ENCODE assay signal across 17 mouse cellular contexts in the genomic region with DNA sequence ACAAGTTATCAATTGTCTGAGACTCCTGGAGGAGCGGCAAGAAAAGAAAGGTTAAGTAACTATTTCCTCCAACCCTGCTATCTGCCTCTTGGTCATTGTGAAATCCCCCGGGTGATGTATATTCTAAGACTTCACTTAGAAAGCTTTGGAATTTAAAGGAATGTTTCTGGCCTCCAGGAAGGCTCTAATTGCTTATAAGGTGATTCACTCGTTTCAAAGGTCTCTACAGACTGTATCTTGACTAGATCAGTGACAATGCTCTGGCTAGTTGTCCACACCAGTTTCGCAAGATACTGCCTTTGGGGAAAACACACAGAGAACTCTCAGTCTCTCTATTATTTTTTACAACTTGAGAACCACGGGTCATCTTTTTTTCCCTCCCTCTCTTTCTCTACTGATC. TPM values are rescaled to one million over a fixed set of nuclear protein-coding genes. Genes with fewer than 3 reads are reported as not detected.
DNase-seq lines count a peak whose midpoint lies in the region; ATAC-seq and TF ChIP-seq lines count a peak whose summit lies in the region.
"Had no signal": no experiment of that assay in that cellular context is flagged by ENCODE, and none has a peak within 500 bp of the region (broad histone marks: within the 10 kb centered on the region; RNA-seq: fewer than 3 reads in every experiment).

No protein-coding gene starts in this region.

- peak overlapping the region; percentile 5; the same call in 1 of the 2 replicates for H3K4me2 ChIP-seq in liver, embryonic 16.5 days (ENCODE audit: low read depth, low read length)
- H3K4me2 ChIP-seq in liver, embryonic 11.5 days, result no peak overlapping the region
- no peak overlapping the region for H3K4me2 ChIP-seq in neural tube, embryonic 15.5 days
- H3K4me2 ChIP-seq in midbrain, embryonic 16.5 days (ENCODE audit: low read length), result no peak overlapping the region
- H3K4me2 ChIP-seq in midbrain, postnatal 0 days (ENCODE audit: low read depth, low read length, poor library complexity, severe bottlenecking), result no peak overlapping the region
- H3K4me2 ChIP-seq: embryonic facial prominence, embryonic 12.5 days; neural tube, embryonic 13.5 days had no signal

- WGBS in liver, embryonic 16.5 days (ENCODE audit: insufficient replicate concordance), result 17% methylated on average over 5 of the region's 5 CpGs
- WGBS in liver, embryonic 11.5 days, result 45% methylated on average over 5 of the region's 5 CpGs
- WGBS in neural tube, embryonic 15.5 days, result 55% methylated on average over 5 of the region's 5 CpGs
- WGBS in midbrain, embryonic 16.5 days, result 62% methylated on average over 5 of the region's 5 CpGs
- 74% methylated on average over 5 of the region's 5 CpGs for WGBS in midbrain, postnatal 0 days

- no peak for ATAC-seq in liver, embryonic 16.5 days (ENCODE audit: low read depth)
- no peak for ATAC-seq in liver, embryonic 11.5 days (replicated peaks; ENCODE audit: low FRiP score)
- peak; percentile 59 for ATAC-seq in granulocyte monocyte progenitor cell, adult 5-6 weeks (replicated peaks; ENCODE audit: poor library complexity, severe bottlenecking)
- ATAC-seq in megakaryocyte progenitor cell, adult 5-6 weeks (replicated peaks; ENCODE audit: poor library complexity), result peak; percentile 47
- no peak for ATAC-seq in neural tube, embryonic 15.5 days (ENCODE audit: low FRiP score)
- ATAC-seq in midbrain, embryonic 16.5 days, result no peak
- ATAC-seq in midbrain, postnatal 0 days (ENCODE audit: low FRiP score), result no peak

- no peak for TF ChIP-seq CTCF in midbrain, postnatal 0 days (IDR thresholded peaks at IDR 0.05)

- no peak for DNase-seq in liver, embryonic 11.5 days (ENCODE audit: low spot score)
- peak; percentile 34 for DNase-seq in ZHBTc4 (ENCODE audit: low read depth, low spot score)
- no peak for DNase-seq in midbrain, postnatal 0 days (ENCODE audit: low spot score)
- DNase-seq: cerebellum, postnatal 25 days; gastrocnemius, postnatal 14 days; left cerebral cortex, postnatal 4 days; right cerebral cortex, postnatal 4 days had no signal

- H3K9me3 ChIP-seq in liver, embryonic 16.5 days (replicated peaks; ENCODE audit: control insufficient read depth, low read length), result no peaks in the 10 kb centered on the region
- H3K9me3 ChIP-seq in liver, embryonic 11.5 days (ENCODE audit: control insufficient read depth, low read length), result no peaks in the 10 kb centered on the region
- H3K9me3 ChIP-seq in neural tube, embryonic 15.5 days (replicated peaks), result no peaks in the 10 kb centered on the region
- no peaks in the 10 kb centered on the region for H3K9me3 ChIP-seq in midbrain, embryonic 16.5 days (replicated peaks; ENCODE audit: control insufficient read depth, low read length, poor library complexity, severe bottlenecking)
- no peaks in the 10 kb centered on the region for H3K9me3 ChIP-seq in midbrain, postnatal 0 days (ENCODE audit: low read length)
- H3K9me3 ChIP-seq: embryonic facial prominence, embryonic 12.5 days; G1E; heart, embryonic 10.5 days; neural tube, embryonic 13.5 days had no signal

- H3K4me1 ChIP-seq in liver, embryonic 16.5 days (ENCODE audit: control insufficient read depth, low read depth, low read length), result no peaks in the 10 kb centered on the region
- H3K4me1 ChIP-seq in liver, embryonic 11.5 days (replicated peaks; ENCODE audit: control insufficient read depth, insufficient read depth, low read length), result no peaks in the 10 kb centered on the region
- no peaks in the 10 kb centered on the region for H3K4me1 ChIP-seq in neural tube, embryonic 15.5 days
- H3K4me1 ChIP-seq in midbrain, embryonic 16.5 days (ENCODE audit: control insufficient read depth, insufficient read depth, low read length), result no peaks in the 10 kb centered on the region
- no peaks in the 10 kb centered on the region for H3K4me1 ChIP-seq in midbrain, postnatal 0 days (ENCODE audit: insufficient read depth, low read length)
- H3K4me1 ChIP-seq: embryonic facial prominence, embryonic 12.5 days; heart, embryonic 10.5 days; neural tube, embryonic 13.5 days had no signal

- H3K27ac ChIP-seq in liver, embryonic 16.5 days (ENCODE audit: low read length), result peak overlapping the region; percentile 42; the same call in 1 of the 2 replicates
- H3K27ac ChIP-seq in liver, embryonic 11.5 days (ENCODE audit: low read depth, low read length), result no peak overlapping the region
- H3K27ac ChIP-seq in neural tube, embryonic 15.5 days (replicated peaks), result no peak overlapping the region
- no peak overlapping the region for H3K27ac ChIP-seq in midbrain, embryonic 16.5 days (ENCODE audit: low read length)
- no peak overlapping the region for H3K27ac ChIP-seq in midbrain, postnatal 0 days (ENCODE audit: low read depth, low read length)
- H3K27ac ChIP-seq: embryonic facial prominence, embryonic 12.5 days; heart, embryonic 10.5 days; liver, embryonic 14.5 days; neural tube, embryonic 13.5 days had no signal

- no peaks in the 10 kb centered on the region for H3K36me3 ChIP-seq in liver, embryonic 16.5 days (ENCODE audit: control insufficient read depth, insufficient read depth)
- no peaks in the 10 kb centered on the region for H3K36me3 ChIP-seq in liver, embryonic 11.5 days (ENCODE audit: control insufficient read depth, insufficient read depth, low read length)
- no peaks in the 10 kb centered on the region for H3K36me3 ChIP-seq in neural tube, embryonic 15.5 days
- H3K36me3 ChIP-seq in midbrain, embryonic 16.5 days (ENCODE audit: control insufficient read depth, insufficient read depth, low read length), result no peaks in the 10 kb centered on the region
- no peaks in the 10 kb centered on the region for H3K36me3 ChIP-seq in midbrain, postnatal 0 days (ENCODE audit: insufficient read depth, low read length)
- H3K36me3 ChIP-seq: embryonic facial prominence, embryonic 12.5 days; G1E; heart, embryonic 10.5 days; neural tube, embryonic 13.5 days had no signal

- H3K27me3 ChIP-seq in liver, embryonic 16.5 days (ENCODE audit: control insufficient read depth, insufficient read depth, low read depth, low read length), result no peaks in the 10 kb centered on the region
- no peaks in the 10 kb centered on the region for H3K27me3 ChIP-seq in liver, embryonic 11.5 days (replicated peaks; ENCODE audit: control insufficient read depth, insufficient read depth, low read length)
- H3K27me3 ChIP-seq in neural tube, embryonic 15.5 days (replicated peaks), result no peaks in the 10 kb centered on the region
- H3K27me3 ChIP-seq in midbrain, embryonic 16.5 days (ENCODE audit: control insufficient read depth, insufficient read depth, low read depth, low read length), result no peaks in the 10 kb centered on the region
- H3K27me3 ChIP-seq in midbrain, postnatal 0 days (ENCODE audit: insufficient read depth, low read length), result no peaks in the 10 kb centered on the region
- H3K27me3 ChIP-seq: embryonic facial prominence, embryonic 12.5 days; neural tube, embryonic 13.5 days had no signal

- H3K9ac ChIP-seq in liver, embryonic 16.5 days (ENCODE audit: low read depth, low read length), result no peak overlapping the region
- H3K9ac ChIP-seq in liver, embryonic 11.5 days (ENCODE audit: low read depth, low read length), result no peak overlapping the region
- H3K9ac ChIP-seq in neural tube, embryonic 15.5 days (replicated peaks), result no peak overlapping the region
- H3K9ac ChIP-seq in midbrain, embryonic 16.5 days (ENCODE audit: low read depth, low read length), result no peak overlapping the region
- H3K9ac ChIP-seq in midbrain, postnatal 0 days (replicated peaks; ENCODE audit: low read length, poor library complexity, severe bottlenecking), result no peak overlapping the region
- H3K9ac ChIP-seq: embryonic facial prominence, embryonic 12.5 days; liver, embryonic 14.5 days; neural tube, embryonic 13.5 days had no signal

- H3K4me3 ChIP-seq in liver, embryonic 16.5 days (ENCODE audit: low read depth, low read length), result no peak overlapping the region
- no peak overlapping the region for H3K4me3 ChIP-seq in liver, embryonic 11.5 days (ENCODE audit: low read depth, low read length)
- no peak overlapping the region for H3K4me3 ChIP-seq in neural tube, embryonic 15.5 days (replicated peaks)
- no peak overlapping the region for H3K4me3 ChIP-seq in midbrain, embryonic 16.5 days (ENCODE audit: low read depth, low read length)
- no peak overlapping the region for H3K4me3 ChIP-seq in midbrain, postnatal 0 days (ENCODE audit: low read depth, low read length)
- H3K4me3 ChIP-seq: embryonic facial prominence, embryonic 12.5 days; heart, embryonic 10.5 days; neural tube, embryonic 13.5 days had no signal

RNA-seq across cellular contexts. Expression of a gene that starts 12.7 kb away (rescaled TPM):
- 2.8 and 3.2 TPM in 2 replicates for polyA plus RNA-seq in liver, embryonic 16.5 days (2015; fragmentation: Nextera tagmentation; extraction: Ambion mirVana)
- 5.6 and 7.5 TPM in 2 replicates for polyA plus RNA-seq in liver, embryonic 11.5 days (2014; fragmentation: Nextera tagmentation; extraction: Ambion mirVana)
- 12.4 and 16.8 TPM in 2 replicates for total RNA-seq in granulocyte monocyte progenitor cell, adult 5-6 weeks (2014; fragmentation: Nextera tagmentation)
- 13.5 and 18.4 TPM in 2 replicates for total RNA-seq in granulocyte monocyte progenitor cell, adult 5-6 weeks (2017)
- 8.7 and 16.2 TPM in 2 replicates for total RNA-seq in megakaryocyte progenitor cell, adult 5-6 weeks (2015)
- total RNA-seq in megakaryocyte progenitor cell, adult 5-6 weeks (2017), result 13.7 and 14.7 TPM in 2 replicates
- 3.3 and 3.7 TPM in 2 replicates for polyA plus RNA-seq in neural tube, embryonic 15.5 days (2015; fragmentation: Nextera tagmentation; extraction: Ambion mirVana)
- polyA plus RNA-seq in midbrain, embryonic 16.5 days (2015; fragmentation: Nextera tagmentation; extraction: Ambion mirVana), result 3.7 and 5.1 TPM in 2 replicates
- total RNA-seq in midbrain, postnatal 0 days (2014; rRNA removed), result 12.4 and 16.9 TPM in 2 replicates
- 1.8 and 3.9 TPM in 2 replicates for polyA plus RNA-seq in midbrain, postnatal 0 days (2015; fragmentation: Nextera tagmentation; extraction: Ambion mirVana)

RNA-seq across cellular contexts. Expression of a gene that starts 28.1 kb away (rescaled TPM):
- 16.6 and 19.4 TPM in 2 replicates for polyA plus RNA-seq in liver, embryonic 16.5 days (2015; fragmentation: Nextera tagmentation; extraction: Ambion mirVana)
- 32.7 and 36.5 TPM in 2 replicates for polyA plus RNA-seq in liver, embryonic 11.5 days (2014; fragmentation: Nextera tagmentation; extraction: Ambion mirVana)
- total RNA-seq in granulocyte monocyte progenitor cell, adult 5-6 weeks (2014; fragmentation: Nextera tagmentation), result 85.2 and 89.6 TPM in 2 replicates
- total RNA-seq in granulocyte monocyte progenitor cell, adult 5-6 weeks (2017), result 68.4 and 88.4 TPM in 2 replicates
- 87.8 and 95.1 TPM in 2 replicates for total RNA-seq in megakaryocyte progenitor cell, adult 5-6 weeks (2015)
- total RNA-seq in megakaryocyte progenitor cell, adult 5-6 weeks (2017), result 61.5 and 67.1 TPM in 2 replicates
- 44.7 and 45.8 TPM in 2 replicates for polyA plus RNA-seq in neural tube, embryonic 15.5 days (2015; fragmentation: Nextera tagmentation; extraction: Ambion mirVana)
- 53.0 and 55.4 TPM in 2 replicates for polyA plus RNA-seq in midbrain, embryonic 16.5 days (2015; fragmentation: Nextera tagmentation; extraction: Ambion mirVana)
- total RNA-seq in midbrain, postnatal 0 days (2014; rRNA removed), result 74.4 and 94.0 TPM in 2 replicates
- 32.8 and 40.2 TPM in 2 replicates for polyA plus RNA-seq in midbrain, postnatal 0 days (2015; fragmentation: Nextera tagmentation; extraction: Ambion mirVana)

RNA-seq across cellular contexts. Expression of a gene that starts 44.9 kb away (rescaled TPM):
- polyA plus RNA-seq in liver, embryonic 16.5 days (2015; fragmentation: Nextera tagmentation; extraction: Ambion mirVana), result 4.9 and 5.3 TPM in 2 replicates
- polyA plus RNA-seq in liver, embryonic 11.5 days (2014; fragmentation: Nextera tagmentation; extraction: Ambion mirVana), result 10.6 and 11.7 TPM in 2 replicates
- 4.7 and 5.6 TPM in 2 replicates for total RNA-seq in granulocyte monocyte progenitor cell, adult 5-6 weeks (2014; fragmentation: Nextera tagmentation)
- total RNA-seq in granulocyte monocyte progenitor cell, adult 5-6 weeks (2017), result 6.9 and 9.7 TPM in 2 replicates
- total RNA-seq in megakaryocyte progenitor cell, adult 5-6 weeks (2015), result 2.2 and 3.8 TPM in 2 replicates
- total RNA-seq in megakaryocyte progenitor cell, adult 5-6 weeks (2017), result 3.8 and 6.4 TPM in 2 replicates
- 54.0 and 62.0 TPM in 2 replicates for polyA plus RNA-seq in neural tube, embryonic 15.5 days (2015; fragmentation: Nextera tagmentation; extraction: Ambion mirVana)
- 69.6 and 76.1 TPM in 2 replicates for polyA plus RNA-seq in midbrain, embryonic 16.5 days (2015; fragmentation: Nextera tagmentation; extraction: Ambion mirVana)
- total RNA-seq in midbrain, postnatal 0 days (2014; rRNA removed), result 68.2 and 72.9 TPM in 2 replicates
- polyA plus RNA-seq in midbrain, postnatal 0 days (2015; fragmentation: Nextera tagmentation; extraction: Ambion mirVana), result 54.3 and 58.7 TPM in 2 replicates

RNA-seq across cellular contexts. Expression of a gene that starts 57.2 kb away (rescaled TPM):
- polyA plus RNA-seq in liver, embryonic 16.5 days (2015; fragmentation: Nextera tagmentation; extraction: Ambion mirVana), result 37.2 and 38.9 TPM in 2 replicates
- polyA plus RNA-seq in liver, embryonic 11.5 days (2014; fragmentation: Nextera tagmentation; extraction: Ambion mirVana), result 76.4 and 85.5 TPM in 2 replicates
- total RNA-seq in granulocyte monocyte progenitor cell, adult 5-6 weeks (2014; fragmentation: Nextera tagmentation), result 69.5 and 83.8 TPM in 2 replicates
- total RNA-seq in granulocyte monocyte progenitor cell, adult 5-6 weeks (2017), result 76.9 and 82.2 TPM in 2 replicates
- total RNA-seq in megakaryocyte progenitor cell, adult 5-6 weeks (2015), result 66.1 and 80.1 TPM in 2 replicates
- total RNA-seq in megakaryocyte progenitor cell, adult 5-6 weeks (2017), result 74.6 and 86.1 TPM in 2 replicates
- 145 and 146 TPM in 2 replicates for polyA plus RNA-seq in neural tube, embryonic 15.5 days (2015; fragmentation: Nextera tagmentation; extraction: Ambion mirVana)
- polyA plus RNA-seq in midbrain, embryonic 16.5 days (2015; fragmentation: Nextera tagmentation; extraction: Ambion mirVana), result 158 and 171 TPM in 2 replicates
- total RNA-seq in midbrain, postnatal 0 days (2014; rRNA removed), result 96.1 and 107 TPM in 2 replicates
- polyA plus RNA-seq in midbrain, postnatal 0 days (2015; fragmentation: Nextera tagmentation; extraction: Ambion mirVana), result 109 and 110 TPM in 2 replicates

Comparison
In these comparisons a context has a peak if more than half of its experiments do, and no peak if none do; other contexts are left out.
1. ATAC-seq: peak in granulocyte monocyte progenitor cell, adult 5-6 weeks (single experiment) and megakaryocyte progenitor cell, adult 5-6 weeks (single experiment); none in liver, embryonic 16.5 days (single experiment), liver, embryonic 11.5 days (single experiment), neural tube, embryonic 15.5 days (single experiment), midbrain, embryonic 16.5 days (single experiment) and midbrain, postnatal 0 days (single experiment).